Mouse (Mus musculus) heart, postnatal 14 days (tissue): ENCODE data around the gene Olfr372. TPM values are rescaled to one million over a fixed set of nuclear protein-coding genes. Genes with fewer than 3 reads are reported as not detected.
A peak's percentile ranks its signal among the peaks of the same experiment; 100 is the strongest.
"Not testable (repeated sequence)": the region's sequence is repeated elsewhere in the genome, so short reads cannot be mapped to it uniquely, and the experiment has no call there.

Experiments used
- DNase-seq, 2 experiments: peaks; one replicate each; pipeline ENCODE4 v3.0.0; 2021 to 2022
- intact Hi-C: fragments of 180-260 bp; cut with DNase I; formaldehyde crosslinking; loops from one replicate; pipeline ENCODE4 v1.15.1; 2025
- total RNA-seq, 2 experiments: library from RNA; stranded (reverse); gene quantifications; 2 replicates each; pipeline ENCODE4 v1.2.3; 2021

Olfr372 gene
- total RNA-seq, 2 experiments from 2014 or later: not detected

DNA sequence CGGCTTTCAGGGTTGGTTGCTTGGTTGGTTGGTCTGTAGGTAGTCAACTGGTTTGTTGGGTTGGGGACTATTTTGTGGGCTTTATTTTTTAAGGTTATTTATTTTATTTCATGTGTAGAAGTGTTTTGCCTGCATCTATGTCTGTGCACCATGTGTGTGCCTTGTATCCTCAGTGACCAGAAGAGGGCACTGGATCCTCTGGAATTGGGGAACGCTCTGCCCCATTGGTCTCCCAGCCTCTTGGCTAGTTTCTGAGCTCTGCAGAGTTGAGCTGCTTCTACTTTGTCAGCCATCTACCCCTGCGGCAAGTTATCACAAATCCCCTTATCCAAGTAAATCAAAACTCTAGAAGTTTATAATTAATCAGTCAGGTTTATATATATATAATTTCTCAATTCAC is 46.6 kb downstream of the Olfr372 start:
- DNase-seq, intact Hi-C loops: not testable (repeated sequence)

DNA sequence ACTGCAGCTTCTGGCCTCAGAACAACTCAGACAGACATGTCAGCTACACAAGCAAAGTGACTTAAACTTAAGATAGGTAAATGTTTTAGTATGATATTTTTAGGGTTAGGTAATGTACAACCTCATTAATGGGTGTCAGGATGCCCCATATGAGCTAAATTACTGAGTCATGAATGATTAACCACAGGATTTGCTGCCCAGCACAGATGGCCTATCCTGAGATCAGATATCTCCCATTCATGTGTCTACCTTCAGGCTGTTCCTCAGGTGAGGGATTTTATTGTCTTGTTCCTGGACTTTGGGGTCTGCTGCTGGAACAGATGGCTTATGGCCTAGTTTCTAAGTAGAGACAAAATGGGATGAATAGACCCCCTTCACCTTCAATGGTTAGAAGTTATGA is 55.7 kb downstream of the Olfr372 start:
- not testable (repeated sequence) for DNase-seq

DNA sequence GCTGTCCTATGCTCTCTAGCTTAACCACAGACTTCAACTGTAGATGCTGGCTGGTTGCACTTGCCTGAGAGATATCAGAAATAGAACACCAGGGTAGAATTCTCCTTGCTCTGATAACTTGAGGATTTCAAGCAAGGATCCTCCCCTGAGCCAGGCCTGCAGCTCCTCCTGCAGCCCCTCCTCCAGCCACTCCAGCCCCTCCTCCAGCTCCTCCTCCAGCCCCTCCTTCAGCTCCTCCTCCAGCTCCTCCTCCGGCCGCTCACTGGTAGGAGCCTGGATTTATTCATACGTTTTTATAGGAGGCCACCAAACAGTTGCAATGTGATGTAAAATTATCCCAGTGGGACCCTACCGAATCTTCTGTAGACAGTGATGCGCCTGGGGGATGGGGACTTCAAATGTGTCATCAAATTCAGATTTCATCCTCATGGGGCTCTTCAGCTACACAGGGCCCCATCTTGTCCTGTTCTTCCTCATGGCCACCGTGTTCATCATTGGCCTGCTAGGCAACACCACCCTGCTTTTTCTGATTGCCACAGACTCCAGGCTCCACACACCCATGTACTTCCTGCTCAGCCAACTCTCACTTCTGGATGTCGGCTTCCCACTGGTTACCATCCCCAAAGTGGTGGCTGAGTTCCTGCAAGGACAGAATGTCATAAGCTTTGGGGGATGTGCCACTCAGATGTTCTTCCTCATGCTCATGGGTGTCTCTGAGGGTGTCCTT is 58.5 kb downstream of the Olfr372 start:
- intact Hi-C loops: loop anchor here (1.0 kb wide), 1 partner anchor 97 kb away; no protein-coding TSS in a partner anchor
- DNase-seq: peak; percentile 21 to 50

More for the DNA sequence above, 55.7 kb downstream of the Olfr372 start:
- intact Hi-C loops: not testable (repeated sequence)

DNA sequence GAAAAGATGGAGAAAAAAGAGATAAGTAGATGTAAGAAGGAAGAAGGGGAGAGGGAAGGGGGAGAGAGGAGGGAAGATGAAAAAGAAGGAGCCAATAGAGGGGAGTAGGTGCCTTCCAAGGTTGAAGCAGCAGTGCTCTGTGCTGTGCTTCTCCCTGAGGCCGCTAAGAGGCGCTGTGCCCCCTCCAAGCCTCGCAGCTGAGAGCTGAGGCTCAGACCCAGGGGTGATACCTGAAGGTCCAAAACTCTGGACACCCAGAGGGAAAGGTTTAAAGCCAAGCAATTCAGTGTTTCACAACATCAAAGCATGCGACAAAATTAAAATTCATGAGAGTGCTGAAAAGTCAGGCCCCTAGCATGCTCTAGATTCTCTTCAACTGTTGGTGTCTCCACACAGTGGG is 64.1 kb downstream of the Olfr372 start:
- DNase-seq: no peak

DNA sequence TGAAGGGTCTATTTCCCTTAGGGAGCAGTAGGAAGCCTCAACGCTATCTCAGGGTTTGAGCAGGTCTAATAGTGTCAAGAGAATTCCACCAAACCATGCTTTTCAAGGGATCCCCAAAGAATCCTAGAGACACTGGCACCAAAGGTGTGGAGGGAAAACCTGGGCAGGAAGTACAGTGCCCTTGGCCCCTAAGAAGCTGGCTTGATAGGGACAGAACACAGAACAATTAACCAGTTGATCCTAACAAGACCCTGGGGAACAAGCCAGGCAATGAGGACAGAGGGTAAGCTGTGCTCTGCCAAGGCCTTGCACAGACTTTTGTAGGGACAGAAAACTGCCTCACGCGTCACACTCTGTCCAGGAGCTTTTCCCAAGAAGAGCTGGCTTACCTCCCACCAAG is 65.7 kb downstream of the Olfr372 start, which contains the start of gene Olfr374:
TSS of gene Olfr374 (plus strand) at position 301 of the 400 bp plus-strand sequence.
- no peak for DNase-seq
- intact Hi-C loops: no loop called here

More for the DNA sequence above, 64.1 kb downstream of the Olfr372 start:
- intact Hi-C loops: no loop called here

Other genes starting within 250 kb of the Olfr372 start
- 1 to 10 TPM; 6.4 to 7.2 TPM for gene Zfp709, start 159.2 kb upstream of the Olfr372 start, total RNA-seq
- 1 to 10 TPM; 3.6 to 4.0 TPM for gene Zfp882, start 132.6 kb upstream of the Olfr372 start, total RNA-seq
- gene Zfp617, start 132.6 kb upstream of the Olfr372 start, total RNA-seq: 10 to 100 TPM; 25.9 to 29.0 TPM
- 1 to 10 TPM; 8.8 to 8.9 TPM for gene Zfp961, start 90.2 kb upstream of the Olfr372 start, total RNA-seq
- under 1 TPM; 0.38 to 0.56 TPM for gene Cyp4f18, start 31.6 kb upstream of the Olfr372 start, total RNA-seq
- not detected for gene Olfr373, start 42.0 kb downstream of the Olfr372 start, total RNA-seq
- gene Olfr374, start 65.8 kb downstream of the Olfr372 start, total RNA-seq: not detected
- gene Tpm4, start 93.8 kb downstream of the Olfr372 start, total RNA-seq: 100 to 1,000 TPM; 119 to 155 TPM
- gene Rab8a, start 120.0 kb downstream of the Olfr372 start, total RNA-seq: 10 to 100 TPM; 28.2 to 28.6 TPM
- gene Hsh2d, start 148.4 kb downstream of the Olfr372 start, total RNA-seq: under 1 TPM in 1 of 2 experiments, not detected in 1; 0.17 TPM
- gene Cib3, start 171.6 kb downstream of the Olfr372 start, total RNA-seq: not detected
- gene Gm11034, start 172.4 kb downstream of the Olfr372 start, total RNA-seq: not detected
- 10 to 100 TPM; 21.4 to 24.4 TPM for gene Fam32a, start 178.5 kb downstream of the Olfr372 start, total RNA-seq
- gene Ap1m1, start 198.8 kb downstream of the Olfr372 start, total RNA-seq: 10 to 100 TPM; 53.2 to 53.4 TPM